Mouse (Mus musculus): Measurements from ENCODE around the gene Cotl1. TPM values are rescaled to one million over a fixed set of nuclear protein-coding genes. Genes with fewer than 3 reads are reported as not detected.
"Not testable (repeated sequence)": the region's sequence is repeated elsewhere in the genome, so short reads cannot be mapped to it uniquely, and the experiment has no call there.

Cotl1 gene
- 10 to 100 TPM; 38.3 to 41.8 TPM for total RNA-seq (2021)
- long read RNA-seq, experiment 1, transcript Cotl1-201 (4 exons, 1,596 nt): major isoform, 21 of 23 reads
- long read RNA-seq, experiment 1, partial matches to known transcripts: 0 of 23 reads
- long read RNA-seq, experiment 1, other reads (novel, unspliced or antisense): 1 of 23 reads
- long read RNA-seq, experiment 2, transcript Cotl1-201 (4 exons, 1,596 nt): major isoform, 22 of 24 reads
- long read RNA-seq, experiment 2, partial matches to known transcripts: 0 of 24 reads
- long read RNA-seq, experiment 2, other reads (novel, unspliced or antisense): 2 of 24 reads

DNA sequence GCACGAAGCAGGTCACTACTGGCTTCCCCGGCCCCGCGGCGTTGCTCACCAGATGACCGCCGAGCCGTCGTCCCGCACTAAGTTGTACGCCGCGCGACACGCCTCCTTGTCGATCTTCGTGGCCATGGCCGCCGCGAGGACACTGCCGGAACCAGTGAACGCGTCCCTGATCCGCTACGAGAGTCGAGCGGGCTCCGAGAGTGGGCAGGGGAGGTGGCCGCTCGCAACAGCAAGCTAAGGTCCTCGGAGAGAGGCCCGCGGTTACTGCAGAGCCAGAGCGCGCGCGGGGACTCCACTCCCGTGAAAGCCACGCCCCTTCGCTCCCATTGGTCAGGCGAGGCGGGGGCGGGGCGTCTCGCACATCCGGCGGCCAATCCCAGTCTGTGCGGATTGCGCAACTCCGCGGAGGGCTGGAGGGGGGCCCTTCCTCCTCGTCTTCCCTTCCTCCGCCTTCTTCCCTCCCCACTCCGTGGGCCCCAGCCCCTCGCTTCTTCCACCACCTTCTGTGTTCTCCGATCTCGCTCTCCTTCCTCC, at the start of gene Cotl1:
TSS of gene Cotl1 (minus strand) at position 270 of the 534 bp plus-strand sequence.
- peak; percentile 98 for DNase-seq

DNA sequence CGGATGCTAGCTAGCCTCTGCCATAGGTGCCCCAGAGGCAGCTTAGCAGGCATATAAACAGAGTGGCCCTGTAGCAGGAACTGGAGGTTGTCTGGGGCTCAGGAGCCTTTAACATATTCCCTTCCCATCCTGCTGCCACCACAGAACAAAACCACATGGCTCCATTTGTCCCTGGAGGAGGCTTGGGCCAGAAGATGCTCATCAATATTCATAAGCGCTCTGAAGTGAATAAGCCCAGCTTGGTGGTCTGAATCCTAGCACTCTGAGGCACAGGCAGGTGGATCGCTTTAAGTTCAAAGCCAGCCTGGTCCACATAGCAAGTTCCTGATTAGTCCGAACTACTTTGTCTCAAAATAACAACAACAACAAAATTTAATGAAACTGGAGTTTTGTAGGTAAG, 47.7 kb upstream of the Cotl1 start:
- no peak for DNase-seq

GRCm38 (mm10) chr8:119887130-119887529, 46.8 kb upstream of the Cotl1 start:
- DNase-seq: peak; percentile 41

- DNase-seq: peak; percentile 25
Observed at GRCm38 (mm10) chr8:119885612-119886011, 45.3 kb upstream of the Cotl1 start.

DNA sequence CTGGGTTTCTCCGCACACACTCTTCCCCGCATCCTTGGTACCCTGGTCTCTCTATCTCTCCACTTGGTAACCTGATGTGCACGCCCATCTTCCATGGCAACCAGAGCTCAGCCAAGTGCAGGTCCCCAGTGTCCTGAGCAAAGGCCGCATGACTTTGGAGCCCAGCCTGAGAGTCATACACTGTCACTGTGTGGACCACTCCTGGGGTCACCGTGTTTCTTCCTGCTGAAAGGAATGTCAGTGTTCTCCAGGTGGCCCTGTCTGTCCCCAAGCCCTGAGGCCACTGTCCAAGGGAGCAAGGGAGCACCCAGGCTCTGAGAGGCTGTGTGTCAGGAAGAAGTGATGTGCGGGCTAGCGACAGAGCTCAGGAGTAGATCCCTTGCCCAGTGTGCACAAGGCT, 42.9 kb upstream of the Cotl1 start:
- no peak for DNase-seq

- DNase-seq: no peak
Observed at GRCm38 (mm10) chr8:119881917-119882316, 41.6 kb upstream of the Cotl1 start.

DNA sequence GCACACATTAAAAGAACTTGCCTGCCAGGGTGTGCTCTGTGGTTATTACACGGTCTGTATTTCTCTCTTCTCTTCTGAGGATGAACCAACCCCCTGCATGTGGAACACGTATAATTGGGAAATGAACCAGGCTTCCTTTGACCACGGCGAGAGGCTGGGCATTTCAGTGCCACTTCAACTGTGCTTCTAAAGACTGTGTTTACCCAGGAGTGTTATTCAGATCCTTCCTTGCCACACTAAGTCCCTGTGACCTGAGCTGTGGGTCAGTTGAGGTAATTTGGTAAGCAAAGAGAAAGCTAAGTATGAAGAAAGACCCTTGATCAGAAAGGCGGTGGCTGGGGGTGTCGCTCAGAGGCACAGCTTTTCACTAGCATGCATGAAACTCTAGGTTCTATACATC, 41.0 kb upstream of the Cotl1 start:
- no peak for DNase-seq

- no peak for DNase-seq
Observed at GRCm38 (mm10) chr8:119873181-119873580, 32.8 kb upstream of the Cotl1 start.

DNA sequence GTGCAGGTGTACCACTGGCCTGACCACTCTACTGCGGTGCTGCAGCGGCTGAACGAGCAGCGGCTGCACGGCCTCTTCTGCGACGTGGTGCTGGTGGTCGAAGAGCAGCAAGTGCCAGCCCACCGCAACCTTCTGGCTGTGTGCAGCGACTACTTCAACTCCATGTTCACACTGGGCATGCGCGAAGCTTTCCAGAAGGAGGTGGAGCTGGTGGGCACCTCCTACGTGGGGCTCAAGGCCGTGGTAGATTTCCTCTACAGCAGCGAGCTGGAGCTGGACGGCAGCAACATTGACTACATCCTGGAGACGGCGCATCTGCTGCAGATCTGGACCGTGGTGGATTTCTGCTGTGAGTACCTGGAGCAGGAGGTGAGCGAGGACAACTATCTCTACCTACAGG, 29.3 kb upstream of the Cotl1 start:
- DNase-seq: no peak

GRCm38 (mm10) chr8:119862749-119863148, 22.4 kb upstream of the Cotl1 start:
- no peak for DNase-seq

- DNase-seq: no peak
Observed at GRCm38 (mm10) chr8:119862390-119862734, 22.0 kb upstream of the Cotl1 start.

- peak; percentile 97 for DNase-seq
Observed at GRCm38 (mm10) chr8:119861706-119862389, 21.5 kb upstream of the Cotl1 start, which contains the start of gene Klhl36. Gene Klhl36 (plus strand): TSS chr8:119862266.

- no peak for DNase-seq
Observed at GRCm38 (mm10) chr8:119857767-119858166, 17.4 kb upstream of the Cotl1 start.

GRCm38 (mm10) chr8:119855656-119856055, 15.3 kb upstream of the Cotl1 start:
- peak; percentile 49 for DNase-seq

DNA sequence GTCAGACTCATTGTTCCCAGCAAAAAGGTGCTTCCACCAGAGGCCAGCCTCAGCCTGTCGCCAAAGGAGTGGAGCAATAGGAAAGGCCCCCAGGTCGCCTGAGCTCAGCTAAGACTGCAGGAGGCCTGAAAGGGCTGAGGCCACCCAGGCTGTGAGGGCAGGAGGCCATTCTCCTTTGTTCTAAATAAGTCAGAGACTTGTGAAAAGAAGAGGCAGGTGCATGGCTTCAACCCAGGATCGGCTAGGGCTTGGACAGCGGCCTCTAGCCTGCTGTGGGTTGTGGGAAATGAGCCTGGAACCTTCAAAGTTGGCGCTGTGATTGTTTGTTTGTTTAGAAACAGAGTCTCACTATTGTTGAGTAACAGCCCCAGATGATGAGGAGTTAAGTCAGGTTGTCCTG, 13.7 kb upstream of the Cotl1 start:
- DNase-seq: peak; percentile 26

- no peak for DNase-seq
Observed at GRCm38 (mm10) chr8:119853521-119853920, 13.2 kb upstream of the Cotl1 start.

GRCm38 (mm10) chr8:119847232-119847922, 7.0 kb upstream of the Cotl1 start:
- no peak for DNase-seq

GRCm38 (mm10) chr8:119845741-119846140, 5.4 kb upstream of the Cotl1 start:
- not testable (repeated sequence) for DNase-seq

GRCm38 (mm10) chr8:119844577-119844976, 4.2 kb upstream of the Cotl1 start:
- no peak for DNase-seq

DNA sequence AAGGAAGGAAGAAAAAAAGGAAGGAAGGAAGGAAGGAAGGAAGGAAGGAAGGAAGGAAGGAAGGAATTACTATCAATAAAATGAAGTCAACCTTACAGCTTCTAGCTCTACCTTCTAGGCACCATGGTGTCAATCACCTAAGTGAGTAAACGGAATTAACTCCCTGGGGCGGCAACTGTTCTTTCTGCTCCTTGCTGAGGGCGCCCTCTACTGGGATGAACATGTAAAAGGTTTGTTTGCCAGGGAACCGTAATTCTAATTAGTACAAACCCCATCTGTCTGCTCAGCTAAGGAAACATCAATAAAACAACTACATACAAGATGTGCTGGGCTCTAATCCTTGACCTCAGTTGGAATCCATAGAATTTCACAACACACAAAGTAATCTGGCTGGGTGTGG, 3.1 kb upstream of the Cotl1 start:
- DNase-seq: peak; percentile 76

GRCm38 (mm10) chr8:119840905-119841411, 614 bp upstream of the Cotl1 start:
- no peak for DNase-seq

DNA sequence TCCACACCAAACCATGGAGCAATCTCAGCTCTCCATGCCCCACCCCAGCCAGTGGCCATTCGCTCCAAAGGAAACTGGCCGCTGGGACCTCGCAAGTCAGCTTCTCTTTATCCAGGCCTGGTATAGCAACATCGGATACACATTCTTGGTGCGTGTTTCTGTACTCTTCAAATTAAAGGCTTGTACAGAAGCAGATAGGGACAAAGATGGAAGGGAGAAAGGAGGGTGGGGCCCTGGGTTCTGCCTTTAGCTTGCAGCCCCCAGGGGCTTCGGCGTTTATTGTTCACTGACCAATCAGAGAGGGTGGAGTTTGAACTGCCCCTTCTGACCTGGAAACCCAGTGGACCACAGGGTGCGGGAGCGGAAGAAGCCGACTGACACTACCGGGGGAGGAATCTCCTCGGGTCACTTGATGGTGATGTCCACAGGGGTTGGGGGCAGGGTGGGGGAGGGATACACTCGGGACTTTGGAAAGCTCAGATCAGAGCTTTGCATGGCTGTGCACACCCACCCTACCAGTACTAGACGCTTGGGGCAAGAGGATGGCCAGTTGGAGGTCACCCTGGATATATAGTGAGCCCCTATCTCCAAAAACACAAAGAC, 824 bp downstream of the Cotl1 start:
- no peak for DNase-seq
